Mouse (Mus musculus) liver, adult 2 months (tissue): Measurements from ENCODE around the gene Gsta3.

Experiments
- CTCF ChIP-seq: fragments of 200-500 bp; IDR thresholded peaks from 2 replicates; pipeline ENCODE4 v1.5.1; 2011; ENCODE audit warnings: low read depth, low read length, control low read depth
- POLR2A ChIP-seq: fragments of 200-500 bp; IDR thresholded peaks from 2 replicates; pipeline ENCODE4 v1.6.1; 2011; ENCODE audit warnings: low read length, control low read depth; ENCODE audit not compliant: insufficient read depth; ENCODE audit errors: extremely low read depth

- TF ChIP-seq CTCF (no peak), POLR2A (no peak)
Observed at GRCm38 (mm10) chr1:21256391-21256790, 16.0 kb downstream of the Gsta3 start.
